ENCODE assay signal across 12 mouse cellular contexts in the genomic region with DNA sequence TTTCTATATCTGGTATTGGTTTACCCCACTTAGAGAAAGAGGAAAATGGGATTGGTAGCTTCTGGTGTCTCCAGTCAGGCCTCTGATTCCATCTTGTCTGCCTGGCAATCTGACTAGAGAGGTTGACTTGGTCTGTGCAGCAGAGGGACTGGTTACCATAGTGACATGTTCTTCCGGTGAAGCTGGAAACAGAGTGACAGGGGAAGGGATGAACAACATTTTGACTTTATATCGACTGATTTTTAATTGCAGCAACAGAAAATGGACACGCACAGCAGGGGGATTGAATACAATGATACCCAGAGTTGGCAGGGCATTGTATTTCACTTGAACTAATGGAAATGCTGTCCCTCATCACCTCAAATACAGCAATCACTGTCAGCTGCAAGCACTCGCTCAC. TPM values are rescaled to one million over a fixed set of nuclear protein-coding genes. Genes with fewer than 3 reads are reported as not detected.
DNase-seq lines count a peak whose midpoint lies in the region; ATAC-seq and TF ChIP-seq lines count a peak whose summit lies in the region.
"Had no signal": no experiment of that assay in that cellular context is flagged by ENCODE, and none has a peak within 500 bp of the region (broad histone marks: within the 10 kb centered on the region; RNA-seq: fewer than 3 reads in every experiment).

No protein-coding gene starts in this region.

- H3K4me3 ChIP-seq in cerebellum, adult 2 months (replicated peaks; ENCODE audit: insufficient read depth, low read depth, low read length): no peak overlapping the region
- peak overlapping the region; percentile 28; the same call in 1 of the 2 replicates for H3K4me3 ChIP-seq in midbrain, embryonic 10.5 days
- H3K4me3 ChIP-seq: limb, embryonic 12.5 days had no signal

- 37% methylated on average over 4 of the region's 4 CpGs for WGBS in cerebellum, adult 2 months
- WGBS in midbrain, embryonic 10.5 days: 63% methylated on average over 4 of the region's 4 CpGs

- no peaks in the 10 kb centered on the region for H3K27me3 ChIP-seq in cerebellum, adult 2 months (ENCODE audit: control insufficient read depth, insufficient read depth, low read length)
- H3K27me3 ChIP-seq in midbrain, embryonic 10.5 days (ENCODE audit: low read depth, poor library complexity, severe bottlenecking): peaks cover 52% of the 10 kb centered on the region

- no peak for TF ChIP-seq POLR2A in cerebellum, adult 2 months (IDR thresholded peaks at IDR 0.05; ENCODE audit: borderline replicate concordance, insufficient read depth, low read length)

- ATAC-seq in cerebellum, adult (ENCODE audit: insufficient number of reproducible peaks, low FRiP score, low TSS enrichment): no peak

- peak; percentile 14 to 18 for DNase-seq in cerebellum, adult 2 months
- DNase-seq in right cerebral cortex, adult 2 months (ENCODE audit: low spot score in 2 of 2): peak; percentile 34 to 55
- DNase-seq in right cerebral cortex, postnatal 4 days: no peak
- DNase-seq in midbrain, embryonic 10.5 days (ENCODE audit: low spot score): no peak
- peak; percentile 44 for DNase-seq in retina, embryonic 14.5 days (ENCODE audit: low spot score)
- no peak for DNase-seq in spleen, adult 18-20 months
- DNase-seq in B cell, adult 2 months: no peak
- DNase-seq: kidney, postnatal 10 days; thymus, postnatal 14 days had no signal

- no peaks in the 10 kb centered on the region for H3K36me3 ChIP-seq in midbrain, embryonic 10.5 days
- H3K36me3 ChIP-seq: G1E; limb, embryonic 12.5 days had no signal

- peaks cover 9% of the 10 kb centered on the region for H3K4me1 ChIP-seq in cerebellum, adult 2 months (ENCODE audit: control insufficient read depth, insufficient read depth, low read length)
- H3K4me1 ChIP-seq in midbrain, embryonic 10.5 days: peaks cover 42% of the 10 kb centered on the region

- no peak overlapping the region for H3K27ac ChIP-seq in cerebellum, adult 2 months (ENCODE audit: insufficient read depth, low read length)
- no peak overlapping the region for H3K27ac ChIP-seq in midbrain, embryonic 10.5 days (replicated peaks)
- H3K27ac ChIP-seq: limb, embryonic 12.5 days had no signal

- H3K9me3 ChIP-seq in midbrain, embryonic 10.5 days (replicated peaks): no peaks in the 10 kb centered on the region
- H3K9me3 ChIP-seq: limb, embryonic 12.5 days had no signal

- TF ChIP-seq CTCF in cerebellum, adult 2 months (IDR thresholded peaks at IDR 0.05; ENCODE audit: borderline replicate concordance, insufficient read depth, low read depth, low read length): no peak

RNA-seq across cellular contexts. Expression of a gene that starts 2.1 kb away (rescaled TPM):
- polyA plus RNA-seq in cerebellum, adult 2 months (2012; rRNA removed): 66.7 and 72.3 TPM in 2 replicates
- 1.8 and 4.1 TPM in 2 replicates for polyA plus RNA-seq in midbrain, embryonic 10.5 days (2016; fragmentation: Nextera tagmentation; extraction: Ambion mirVana)
- polyA plus RNA-seq: G1E had no signal

Comparison
In these comparisons a context has a peak if more than half of its experiments do, and no peak if none do; other contexts are left out.
1. DNase-seq: peak in cerebellum, adult 2 months (2 of 2), right cerebral cortex, adult 2 months (2 of 2) and retina, embryonic 14.5 days (single experiment); none in right cerebral cortex, postnatal 4 days (single experiment), midbrain, embryonic 10.5 days (single experiment), spleen, adult 18-20 months (0 of 2) and B cell, adult 2 months (0 of 2).
2. RNA of a gene that starts 2.1 kb away (polyA plus RNA-seq): 66.7 to 72.3 TPM in cerebellum, adult 2 months; 1.8 to 4.1 TPM in midbrain, embryonic 10.5 days; every median in the first group is over 10 times any median in the second.